Mouse (Mus musculus): ENCODE measurements at regions not wholly inside any gene's neighbourhood (a gene's known extent, or its start where the extent isn't known, plus 50 kb on each side); places are given as distances from the start of the nearest gene placed in this dataset.

DNA sequence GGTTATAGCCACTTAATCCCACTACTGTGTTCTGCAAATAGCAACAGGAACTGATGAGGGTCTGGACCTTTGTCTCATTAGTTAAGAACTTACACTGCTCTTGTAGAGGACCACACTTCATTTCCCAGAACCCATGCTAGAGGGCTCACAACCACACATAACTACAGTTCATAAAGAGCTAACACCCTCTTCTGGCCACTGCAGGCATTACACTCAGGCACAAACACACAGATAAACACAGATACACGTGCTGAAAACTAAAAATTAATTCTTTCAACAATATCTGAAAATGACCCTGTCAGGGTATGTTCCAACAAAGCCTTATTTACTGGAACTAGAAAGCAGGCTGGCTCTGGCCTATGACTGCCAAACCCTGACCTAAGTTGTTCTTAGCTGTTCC is 529.0 kb upstream of the Mctp2 start:
- TF ChIP-seq CTCF (IDR thresholded peaks at IDR 0.05; ENCODE audit: low read depth, low read length) (no peak), POLR2A (IDR thresholded peaks at IDR 0.05; ENCODE audit: borderline replicate concordance, low read depth, low read length) (no peak)
